Mouse (Mus musculus) bone marrow, adult 2 months (tissue): ENCODE results near the gene Gm47289.

ENCODE experiments used
- CTCF ChIP-seq: fragments of 200-500 bp; IDR thresholded peaks from 2 replicates; pipeline ENCODE4 v1.5.1; 2011; ENCODE audit warnings: low read length, control low read depth; ENCODE audit not compliant: control insufficient read depth, insufficient read depth
- POLR2A ChIP-seq: fragments of 200-500 bp; IDR thresholded peaks from 2 replicates; pipeline ENCODE4 v1.6.1; 2011; ENCODE audit warnings: low read depth, mild to moderate bottlenecking, control low read depth, low read length, borderline replicate concordance; ENCODE audit not compliant: control insufficient read depth

DNA sequence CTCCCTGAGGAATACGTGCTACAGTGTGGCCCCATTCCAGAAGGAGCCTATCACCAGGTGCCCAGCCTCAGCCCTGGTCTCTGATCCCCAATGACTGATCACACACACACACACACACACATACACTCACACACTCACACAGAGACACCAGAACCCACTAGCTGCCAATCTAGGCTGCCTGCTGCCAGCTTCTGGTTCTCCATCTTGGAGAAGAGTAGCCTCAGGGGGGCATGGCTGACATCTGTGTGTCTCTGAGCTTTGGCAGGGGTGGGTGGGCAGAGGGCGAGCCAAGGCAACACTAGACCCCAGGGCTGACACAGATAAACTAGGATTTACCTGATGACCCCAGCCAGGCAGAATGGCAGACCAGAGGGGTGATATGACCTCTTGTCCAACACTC, 20.1 kb upstream of the Gm47289 start:
- TF ChIP-seq CTCF = no peak
- TF ChIP-seq POLR2A = no peak
